Mouse (Mus musculus): ENCODE measurements around the gene Peg10.

DNA sequence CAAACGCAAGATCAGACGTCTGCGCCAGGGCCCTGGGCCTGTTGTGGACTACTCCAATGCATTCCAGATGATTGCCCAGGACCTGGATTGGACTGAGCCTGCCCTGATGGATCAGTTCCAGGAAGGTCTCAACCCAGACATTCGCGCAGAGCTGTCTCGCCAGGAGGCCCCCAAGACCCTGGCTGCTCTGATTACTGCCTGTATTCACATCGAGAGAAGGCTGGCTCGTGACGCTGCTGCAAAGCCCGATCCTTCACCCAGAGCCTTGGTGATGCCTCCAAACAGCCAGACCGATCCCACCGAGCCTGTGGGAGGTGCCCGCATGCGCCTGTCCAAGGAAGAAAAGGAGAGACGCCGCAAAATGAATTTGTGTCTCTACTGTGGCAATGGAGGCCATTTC lies 7.8 kb downstream of the Peg10 start:
- TF ChIP-seq ZNF384 (IDR thresholded peaks at IDR 0.05; ENCODE audit: low read depth, low read length) (no peak), HCFC1 (IDR thresholded peaks at IDR 0.05; ENCODE audit: borderline replicate concordance, insufficient read depth, low read length) (no peak), MAFK (IDR thresholded peaks at IDR 0.05; ENCODE audit: insufficient read depth, low read depth, low read length) (no peak), CHD2 (IDR thresholded peaks at IDR 0.05; ENCODE audit: low read depth, low read length) (no peak), ZC3H11A (IDR thresholded peaks at IDR 0.05; ENCODE audit: borderline replicate concordance, low read depth, low read length) (no peak)

All from ES-E14 (cell line).